Mouse (Mus musculus): ENCODE results near the gene Samd10. TPM values are rescaled to one million over a fixed set of nuclear protein-coding genes. Genes with fewer than 3 reads are reported as not detected.

Samd10 gene
- polyA plus RNA-seq, 1 experiment from 2014 or later, result 216 TPM

DNA sequence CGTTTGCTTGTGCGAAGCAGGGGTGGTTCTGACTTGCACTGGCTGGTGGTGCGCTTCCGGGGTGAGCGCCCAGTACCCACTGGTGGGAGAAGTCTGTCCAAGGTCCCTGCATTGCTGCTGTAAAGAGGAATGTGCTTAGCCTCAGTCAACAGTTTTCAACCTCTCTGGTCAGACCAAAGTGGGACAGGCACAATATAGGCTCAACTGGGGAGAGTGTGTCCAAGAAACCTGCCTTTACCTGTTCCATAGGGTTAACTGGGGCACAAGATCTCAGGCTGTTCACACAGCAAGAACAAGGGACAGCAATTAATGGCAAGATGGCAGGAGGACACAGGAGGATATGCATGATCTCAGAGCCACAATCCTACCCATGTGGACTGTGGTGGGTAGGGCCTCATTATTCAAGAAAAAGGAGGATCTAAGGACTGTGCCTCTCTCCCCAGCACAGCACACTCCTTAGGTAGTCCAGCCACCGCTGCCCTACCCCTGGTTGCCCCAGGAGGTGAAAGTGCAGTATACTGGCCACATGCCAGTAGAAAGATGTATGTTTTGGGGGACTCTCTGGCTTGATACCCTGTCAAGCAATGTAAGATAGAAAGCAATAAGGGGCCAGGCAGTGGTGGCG is 24.0 kb downstream of the Samd10 start:
- no peak overlapping the region for H3K27ac ChIP-seq (ENCODE audit: low read length)
- H3K4me1 ChIP-seq (ENCODE audit: control insufficient read depth, insufficient read depth, low read length), result peaks cover under 1% of the 10 kb centered on the region
- ATAC-seq, result no peak
- H3K9me3 ChIP-seq (replicated peaks; ENCODE audit: control insufficient read depth, low read length, poor library complexity, severe bottlenecking), result no peaks in the 10 kb centered on the region
- no peak overlapping the region for H3K9ac ChIP-seq (ENCODE audit: low read depth, low read length)
- H3K27me3 ChIP-seq (ENCODE audit: control insufficient read depth, insufficient read depth, low read depth, low read length), result no peaks in the 10 kb centered on the region
- no peak overlapping the region for H3K4me3 ChIP-seq (ENCODE audit: low read depth, low read length)
- no peak overlapping the region for H3K4me2 ChIP-seq (ENCODE audit: low read length)
- peaks cover 6% of the 10 kb centered on the region for H3K36me3 ChIP-seq (ENCODE audit: control insufficient read depth, insufficient read depth, low read length)
- 94% methylated on average over 7 of the region's 7 CpGs for WGBS

DNA sequence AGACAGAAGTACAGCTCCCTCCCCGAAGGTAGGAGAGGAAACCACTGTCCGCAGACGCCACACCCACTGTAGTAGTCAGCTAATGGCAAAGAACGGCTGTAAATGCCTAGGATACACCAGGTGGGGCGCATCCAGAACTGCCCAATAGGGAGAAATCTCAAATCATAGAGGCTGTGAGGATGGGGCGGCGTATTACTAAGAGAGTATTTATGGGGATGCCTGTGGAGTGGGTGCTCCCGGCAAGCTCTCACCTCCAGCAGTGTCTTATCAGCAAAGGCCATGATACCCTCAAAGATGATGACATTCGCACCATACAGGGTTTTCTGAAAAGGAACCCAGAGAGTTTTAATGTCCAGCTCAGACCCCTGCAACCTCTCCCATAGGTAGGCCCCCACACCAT is 25.1 kb downstream of the Samd10 start:
- no peak overlapping the region for H3K9ac ChIP-seq (ENCODE audit: low read depth, low read length)
- no peaks in the 10 kb centered on the region for H3K27me3 ChIP-seq (ENCODE audit: control insufficient read depth, insufficient read depth, low read depth, low read length)
- peaks cover 6% of the 10 kb centered on the region for H3K36me3 ChIP-seq (ENCODE audit: control insufficient read depth, insufficient read depth, low read length)
- no peaks in the 10 kb centered on the region for H3K4me1 ChIP-seq (ENCODE audit: control insufficient read depth, insufficient read depth, low read length)
- H3K4me3 ChIP-seq (ENCODE audit: low read depth, low read length), result no peak overlapping the region
- no peak overlapping the region for H3K27ac ChIP-seq (ENCODE audit: low read length)
- H3K9me3 ChIP-seq (replicated peaks; ENCODE audit: control insufficient read depth, low read length, poor library complexity, severe bottlenecking), result no peaks in the 10 kb centered on the region
- WGBS, result 93% methylated on average over 9 of the region's 9 CpGs
- no peak for ATAC-seq
- H3K4me2 ChIP-seq (ENCODE audit: low read length), result no peak overlapping the region

- Histone ChIP-seq H3K27ac (ENCODE audit: low read length) (no peak overlapping the region), H3K27me3 (ENCODE audit: control insufficient read depth, insufficient read depth, low read depth, low read length) (no peaks in the 10 kb centered on the region), H3K4me3 (ENCODE audit: low read depth, low read length) (no peak overlapping the region), H3K36me3 (ENCODE audit: control insufficient read depth, insufficient read depth, low read length) (peaks cover 6% of the 10 kb centered on the region), H3K4me2 (ENCODE audit: low read length) (no peak overlapping the region), H3K9ac (ENCODE audit: low read depth, low read length) (no peak overlapping the region), H3K9me3 (replicated peaks; ENCODE audit: control insufficient read depth, low read length, poor library complexity, severe bottlenecking) (no peaks in the 10 kb centered on the region), H3K4me1 (ENCODE audit: control insufficient read depth, insufficient read depth, low read length) (no peaks in the 10 kb centered on the region)
- no peak for ATAC-seq
- 94% methylated on average over 15 of the region's 15 CpGs for WGBS
Observed at GRCm38 (mm10) chr2:181572921-181573920, 25.8 kb downstream of the Samd10 start.

DNA sequence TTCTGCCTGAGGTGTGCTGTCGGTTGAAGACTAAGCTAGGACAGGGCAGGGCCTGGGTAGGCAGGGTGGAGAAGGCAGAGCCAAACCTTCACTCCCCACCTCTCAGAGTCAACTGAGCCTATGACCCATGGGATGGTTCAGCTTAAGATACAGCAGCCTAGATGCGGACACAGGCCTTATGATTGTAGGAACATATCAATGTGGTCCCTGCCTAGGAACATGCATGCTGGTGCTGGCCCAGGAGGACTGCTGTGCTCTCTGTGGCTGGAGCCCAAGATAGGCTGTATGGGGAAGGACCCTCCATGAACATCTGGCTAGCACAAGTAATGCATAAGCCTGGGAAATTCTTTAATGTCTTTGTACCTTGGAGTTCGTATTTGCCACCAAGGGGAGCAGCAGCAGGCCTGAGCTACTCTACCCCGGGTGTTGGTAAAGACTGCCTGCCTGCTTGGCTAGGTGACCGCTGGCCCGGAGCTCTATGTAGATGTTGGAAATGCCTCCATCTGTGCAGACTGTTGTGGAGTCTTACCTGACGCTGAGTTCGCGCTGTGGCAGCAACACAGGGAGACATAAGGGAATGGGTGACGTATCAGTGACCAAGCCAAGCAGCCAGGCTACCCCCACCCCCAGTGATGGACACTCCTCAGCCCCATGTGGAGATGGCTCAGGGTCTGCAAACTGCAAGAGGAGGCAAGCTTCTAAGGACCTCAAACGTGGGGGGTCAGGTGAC is 26.9 kb downstream of the Samd10 start:
- ATAC-seq, result no peak
- Histone ChIP-seq H3K4me3 (ENCODE audit: low read depth, low read length) (no peak overlapping the region), H3K9me3 (replicated peaks; ENCODE audit: control insufficient read depth, low read length, poor library complexity, severe bottlenecking) (no peaks in the 10 kb centered on the region), H3K27me3 (ENCODE audit: control insufficient read depth, insufficient read depth, low read depth, low read length) (no peaks in the 10 kb centered on the region), H3K36me3 (ENCODE audit: control insufficient read depth, insufficient read depth, low read length) (peaks cover 6% of the 10 kb centered on the region), H3K27ac (ENCODE audit: low read length) (no peak overlapping the region), H3K9ac (ENCODE audit: low read depth, low read length) (no peak overlapping the region), H3K4me2 (ENCODE audit: low read length) (no peak overlapping the region), H3K4me1 (ENCODE audit: control insufficient read depth, insufficient read depth, low read length) (no peaks in the 10 kb centered on the region)
- 91% methylated on average over 11 of the region's 11 CpGs for WGBS

DNA sequence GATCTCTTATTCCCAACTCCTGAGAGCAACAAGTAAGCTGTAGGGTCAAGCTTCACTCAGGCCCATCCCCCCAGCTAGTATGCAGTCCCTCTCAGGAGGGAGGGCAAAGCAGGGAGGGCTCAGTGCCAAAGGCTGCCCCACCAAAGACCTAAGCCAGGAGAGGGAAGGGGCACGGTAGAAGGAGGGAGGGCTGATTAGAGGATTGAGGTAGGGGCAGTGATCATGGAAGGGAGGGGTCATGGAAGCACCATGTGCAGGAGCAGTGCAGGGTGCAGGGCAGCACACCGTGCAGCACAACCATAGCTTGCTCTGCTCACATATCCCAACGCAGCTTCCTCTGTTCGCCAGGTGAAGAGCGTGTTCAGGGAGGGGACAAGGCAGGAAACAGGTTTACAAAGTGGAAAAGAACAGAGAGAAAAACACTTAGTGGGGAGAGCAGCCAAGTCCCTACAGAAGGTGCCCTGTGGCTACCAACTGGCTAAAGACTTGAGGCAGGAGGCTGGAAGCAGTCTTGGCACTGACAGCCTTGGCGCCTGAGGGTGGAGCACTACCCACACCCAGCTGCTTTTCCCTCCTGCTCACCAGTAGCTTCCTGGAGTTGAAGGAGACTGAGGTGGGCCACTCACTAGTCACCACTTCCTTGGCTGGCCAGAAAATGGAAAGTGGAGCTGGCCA is 28.0 kb downstream of the Samd10 start:
- Histone ChIP-seq H3K4me3 (ENCODE audit: low read depth, low read length) (no peak overlapping the region), H3K27ac (ENCODE audit: low read length) (no peak overlapping the region), H3K4me2 (ENCODE audit: low read length) (no peak overlapping the region), H3K36me3 (ENCODE audit: control insufficient read depth, insufficient read depth, low read length) (peaks cover 6% of the 10 kb centered on the region), H3K4me1 (ENCODE audit: control insufficient read depth, insufficient read depth, low read length) (no peaks in the 10 kb centered on the region), H3K27me3 (ENCODE audit: control insufficient read depth, insufficient read depth, low read depth, low read length) (no peaks in the 10 kb centered on the region), H3K9me3 (replicated peaks; ENCODE audit: control insufficient read depth, low read length, poor library complexity, severe bottlenecking) (no peaks in the 10 kb centered on the region), H3K9ac (ENCODE audit: low read depth, low read length) (no peak overlapping the region)
- ATAC-seq, result no peak
- 71% methylated on average over 6 of the region's 6 CpGs for WGBS

DNA sequence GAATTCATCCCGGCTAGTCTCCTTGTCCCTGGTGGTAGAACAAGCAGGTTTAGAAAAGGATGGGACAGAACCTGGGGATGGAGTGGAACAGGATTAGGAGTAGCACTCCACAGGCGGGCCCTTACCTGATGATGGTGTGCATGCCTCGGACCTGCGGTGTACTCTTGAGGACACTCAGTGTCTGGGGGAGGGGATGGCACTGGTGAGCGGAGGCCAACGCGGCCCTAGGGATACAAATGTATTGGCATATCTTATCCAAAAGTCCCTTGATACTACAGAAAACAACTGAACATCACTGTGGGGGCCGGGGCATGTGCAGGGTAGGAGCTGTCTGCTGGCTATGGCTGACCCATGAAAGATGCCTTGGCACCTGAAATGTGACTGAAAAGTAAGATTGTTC is 28.6 kb downstream of the Samd10 start:
- ATAC-seq, result no peak
- WGBS, result 84% methylated on average over 8 of the region's 8 CpGs
- no peaks in the 10 kb centered on the region for H3K27me3 ChIP-seq (ENCODE audit: control insufficient read depth, insufficient read depth, low read depth, low read length)
- no peak overlapping the region for H3K9ac ChIP-seq (ENCODE audit: low read depth, low read length)
- H3K4me2 ChIP-seq (ENCODE audit: low read length), result no peak overlapping the region
- 0 out of 2 replicates have a peak, but pooled peaks cover 4% of the 10 kb centered on the region for H3K9me3 ChIP-seq (replicated peaks; ENCODE audit: control insufficient read depth, low read length, poor library complexity, severe bottlenecking)
- H3K27ac ChIP-seq (ENCODE audit: low read length), result no peak overlapping the region
- H3K36me3 ChIP-seq (ENCODE audit: control insufficient read depth, insufficient read depth, low read length), result peaks cover 6% of the 10 kb centered on the region
- H3K4me3 ChIP-seq (ENCODE audit: low read depth, low read length), result no peak overlapping the region
- H3K4me1 ChIP-seq (ENCODE audit: control insufficient read depth, insufficient read depth, low read length), result no peaks in the 10 kb centered on the region

GRCm38 (mm10) chr2:181569856-181570255 is 29.2 kb downstream of the Samd10 start:
- Histone ChIP-seq H3K4me2 (ENCODE audit: low read length) (no peak overlapping the region), H3K9me3 (replicated peaks; ENCODE audit: control insufficient read depth, low read length, poor library complexity, severe bottlenecking) (0 out of 2 replicates have a peak, but pooled peaks cover 4% of the 10 kb centered on the region), H3K27me3 (ENCODE audit: control insufficient read depth, insufficient read depth, low read depth, low read length) (no peaks in the 10 kb centered on the region), H3K9ac (ENCODE audit: low read depth, low read length) (no peak overlapping the region), H3K4me1 (ENCODE audit: control insufficient read depth, insufficient read depth, low read length) (no peaks in the 10 kb centered on the region), H3K36me3 (ENCODE audit: control insufficient read depth, insufficient read depth, low read length) (peaks cover 6% of the 10 kb centered on the region), H3K4me3 (ENCODE audit: low read depth, low read length) (no peak overlapping the region), H3K27ac (ENCODE audit: low read length) (no peak overlapping the region)
- no peak for ATAC-seq
- WGBS, result 94% methylated on average over 10 of the region's 10 CpGs

GRCm38 (mm10) chr2:181568272-181569008 is 30.6 kb downstream of the Samd10 start:
- no peak overlapping the region for H3K4me3 ChIP-seq (ENCODE audit: low read depth, low read length)
- no peaks in the 10 kb centered on the region for H3K4me1 ChIP-seq (ENCODE audit: control insufficient read depth, insufficient read depth, low read length)
- WGBS, result 83% methylated on average over 7 of the region's 7 CpGs
- H3K4me2 ChIP-seq (ENCODE audit: low read length), result no peak overlapping the region
- no peak for ATAC-seq
- H3K36me3 ChIP-seq (ENCODE audit: control insufficient read depth, insufficient read depth, low read length), result peaks cover 3% of the 10 kb centered on the region; the same call in 1 of the 2 replicates
- no peaks in the 10 kb centered on the region for H3K27me3 ChIP-seq (ENCODE audit: control insufficient read depth, insufficient read depth, low read depth, low read length)
- 0 out of 2 replicates have a peak, but pooled peaks cover 4% of the 10 kb centered on the region for H3K9me3 ChIP-seq (replicated peaks; ENCODE audit: control insufficient read depth, low read length, poor library complexity, severe bottlenecking)
- no peak overlapping the region for H3K27ac ChIP-seq (ENCODE audit: low read length)
- no peak overlapping the region for H3K9ac ChIP-seq (ENCODE audit: low read depth, low read length)
